Mouse (Mus musculus): ENCODE measurements around the gene Cobl.

- TF ChIP-seq CTCF (IDR thresholded peaks at IDR 0.05; ENCODE audit: low read depth) (no peak), EP300 (IDR thresholded peaks at IDR 0.05; ENCODE audit: low read depth) (no peak)
Measured at GRCm38 (mm10) chr11:12234876-12235275, 229.9 kb downstream of the Cobl start.
